Mouse (Mus musculus) frontal cortex, adult 2 months (tissue): ENCODE data around the gene Ilf3. TPM values are rescaled to one million over a fixed set of nuclear protein-coding genes. Genes with fewer than 3 reads are reported as not detected.

Experiments used
- DNase-seq, 2 experiments: peaks; one replicate each; pipeline ENCODE4 v3.0.0; 2022; ENCODE audit warnings: low spot score in 1 of 2; ENCODE audit errors: extremely low spot score in 1 of 2
- polyA plus RNA-seq: library from polyadenylated mRNA; depleted of rRNA; stranded (reverse); fragments of >200 nt; gene quantifications from 2 replicates; pipeline ENCODE4 v1.2.3, GENCODE M21; 2012

Ilf3 gene
- polyA plus RNA-seq, 1 experiment: 101 TPM

DNA sequence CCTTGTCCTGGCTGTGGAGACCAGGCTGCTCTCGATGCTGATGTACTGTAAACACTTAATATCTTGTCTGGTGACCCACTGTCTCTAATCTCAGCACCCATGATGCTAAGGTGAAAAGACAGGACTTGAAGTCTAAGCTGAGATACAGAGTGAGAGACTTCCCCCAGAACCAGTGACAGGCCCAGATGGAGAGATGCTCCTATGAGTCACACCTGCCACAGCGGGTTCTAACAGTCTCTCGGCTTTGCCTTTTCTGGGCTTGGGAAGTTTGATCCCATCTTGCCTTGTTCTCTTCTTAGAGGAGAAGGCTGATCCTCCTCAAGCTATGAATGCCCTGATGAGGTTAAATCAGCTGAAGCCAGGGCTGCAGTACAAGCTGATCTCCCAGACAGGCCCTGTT, 29.5 kb downstream of the Ilf3 start:
- DNase-seq: no peak

- no peak for DNase-seq
Observed at GRCm38 (mm10) chr9:21401042-21401441, 33.4 kb downstream of the Ilf3 start.

DNA sequence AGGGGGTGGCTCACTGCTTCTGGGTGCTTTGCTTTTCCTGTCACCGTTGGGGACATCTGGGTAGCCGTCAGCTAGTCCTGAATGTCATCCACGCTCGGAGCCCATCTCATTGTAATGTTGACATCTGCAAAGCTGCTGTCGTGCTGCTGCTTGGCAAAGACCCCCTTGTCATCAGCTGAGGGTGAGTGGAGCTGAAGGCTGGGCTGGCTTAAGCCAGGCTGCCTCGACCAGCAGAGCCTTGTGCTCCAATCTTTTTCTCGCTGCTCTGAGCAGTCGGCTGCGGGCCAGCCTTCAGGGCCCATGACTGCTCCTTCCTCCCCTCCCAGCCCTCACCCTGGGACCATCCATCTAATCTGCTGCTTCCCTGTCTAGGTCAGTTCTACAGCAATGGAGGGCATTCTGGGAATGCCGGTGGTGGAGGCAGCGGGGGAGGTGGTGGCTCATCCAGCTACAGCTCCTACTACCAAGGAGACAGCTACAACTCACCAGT, 35.1 kb downstream of the Ilf3 start:
- no peak for DNase-seq

DNA sequence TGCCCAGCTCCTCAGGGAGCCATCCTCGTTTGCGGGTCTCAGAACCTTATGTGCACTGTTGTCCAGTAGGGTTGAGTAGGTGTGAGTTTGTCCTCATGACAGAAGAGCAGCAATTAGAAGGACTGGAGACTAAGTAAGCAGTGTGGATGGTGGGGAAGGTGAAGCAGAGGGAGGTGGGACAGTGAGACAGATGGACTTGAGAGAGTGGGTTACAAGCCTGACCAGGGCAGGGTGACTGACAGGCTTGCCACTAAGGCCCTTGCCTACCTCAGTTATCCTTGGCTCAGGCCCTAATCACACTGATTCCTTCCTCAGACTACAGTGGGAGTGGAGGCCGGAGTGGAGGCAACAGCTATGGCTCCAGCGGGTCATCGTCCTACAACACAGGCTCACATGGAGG, 36.1 kb downstream of the Ilf3 start:
- DNase-seq: no peak

DNA sequence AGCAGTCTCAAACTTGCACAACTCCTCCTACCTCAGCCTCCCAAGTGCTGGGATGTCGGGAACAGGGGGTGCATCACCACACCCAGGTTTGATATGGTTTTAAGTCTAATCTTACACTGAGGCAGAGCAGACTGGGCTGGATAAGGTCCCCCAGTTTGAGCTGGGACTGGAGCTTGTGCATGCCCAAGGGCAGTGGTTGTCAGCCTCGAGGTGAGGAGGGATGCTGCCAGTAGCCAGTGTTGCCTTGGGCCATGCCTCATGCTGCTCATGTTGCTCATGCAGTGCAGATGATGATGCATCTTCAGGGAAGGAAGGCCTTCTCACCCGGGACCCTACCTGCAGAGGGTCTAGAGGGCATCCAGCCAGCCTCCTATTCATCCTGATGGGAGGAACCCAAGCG, 37.9 kb downstream of the Ilf3 start:
- DNase-seq: no peak

DNA sequence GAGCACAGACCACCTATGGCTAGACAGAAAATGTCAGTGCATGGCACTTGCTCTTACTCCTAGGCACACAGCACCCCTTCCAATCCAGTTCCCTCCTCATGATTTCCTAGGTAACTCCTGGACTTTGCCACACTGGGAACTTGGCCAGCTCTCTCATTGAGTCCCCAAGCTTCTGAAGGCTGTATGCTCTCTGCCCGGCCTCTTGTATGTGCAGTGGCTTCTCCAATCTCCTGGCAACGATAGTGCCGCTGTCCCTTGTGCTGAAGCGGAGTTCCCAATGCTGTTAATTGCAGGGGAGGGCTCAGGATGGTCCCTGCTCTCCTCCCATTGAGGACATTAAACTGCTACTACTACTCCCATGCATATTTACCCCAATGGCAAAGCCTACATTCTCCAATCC, 40.3 kb downstream of the Ilf3 start:
- DNase-seq: no peak

- no peak for DNase-seq
Observed at GRCm38 (mm10) chr9:21408624-21409023, 41.0 kb downstream of the Ilf3 start.

DNA sequence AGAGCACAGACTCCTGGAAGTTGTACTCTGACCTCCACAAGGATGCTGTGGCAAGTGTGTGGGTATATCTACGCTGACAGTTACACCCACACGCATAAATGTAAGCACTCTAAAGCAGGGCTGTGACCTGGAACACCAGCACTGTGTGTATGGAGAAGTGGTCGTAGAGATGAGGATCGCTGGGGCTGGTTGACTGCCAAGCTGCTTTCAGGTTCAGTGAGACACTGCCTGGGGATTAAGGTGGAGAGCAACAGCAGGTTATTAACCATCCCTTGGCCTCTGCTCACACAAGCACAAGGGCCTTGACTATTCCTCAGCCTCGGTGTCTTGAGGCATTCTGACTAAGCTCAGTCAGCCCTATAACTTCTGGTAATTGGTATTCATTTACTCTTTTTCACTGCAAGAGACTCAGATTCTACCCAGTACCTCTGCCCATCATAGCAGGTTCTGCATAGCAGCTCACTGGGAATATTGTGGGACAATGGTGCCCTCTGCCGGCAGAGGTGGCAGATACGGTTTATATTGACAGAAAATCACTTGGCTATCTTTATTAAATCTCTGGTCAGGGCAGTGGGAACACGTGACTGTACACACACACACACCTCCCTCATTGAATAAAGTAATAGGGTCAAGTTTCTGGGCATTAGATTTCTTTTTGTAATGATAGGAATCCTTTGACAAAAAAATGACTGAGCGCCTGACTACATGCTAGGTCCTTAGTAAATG, 42.1 kb downstream of the Ilf3 start:
- peak; percentile 73 to 91 for DNase-seq

GRCm38 (mm10) chr9:21411669-21412550, 44.2 kb downstream of the Ilf3 start, which contains the start of gene Qtrt1:
Gene Qtrt1 (plus strand): TSS chr9:21411837.
- DNase-seq: peak; percentile 89 to 93

GRCm38 (mm10) chr9:21417866-21418265, 50.2 kb downstream of the Ilf3 start:
- DNase-seq: no peak

- no peak for DNase-seq
Observed at GRCm38 (mm10) chr9:21419646-21420045, 52.0 kb downstream of the Ilf3 start.

GRCm38 (mm10) chr9:21424631-21425555, 57.2 kb downstream of the Ilf3 start, which contains the start of gene Dnm2:
Gene Dnm2 (plus strand): TSS chr9:21424908.
- DNase-seq: peak; percentile 98 to 100

DNA sequence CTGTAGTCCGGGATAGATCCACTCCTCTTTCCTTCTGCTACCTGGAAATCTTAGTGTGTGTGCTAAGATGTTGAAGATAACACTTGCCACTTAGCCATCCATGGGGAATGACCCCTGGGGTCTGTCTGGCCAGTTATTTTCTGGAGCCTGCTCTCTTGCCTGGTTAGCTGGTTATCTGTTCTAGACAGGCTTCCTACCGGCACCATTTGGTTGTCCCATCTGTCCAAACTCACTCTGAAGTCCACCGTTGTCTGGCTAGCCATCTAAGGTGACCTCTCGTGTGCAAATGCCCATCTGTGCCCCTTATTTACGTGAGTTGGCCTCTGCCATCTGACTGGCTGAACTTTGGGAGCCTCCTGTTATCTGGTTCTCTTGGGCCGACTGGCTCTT, 57.9 kb downstream of the Ilf3 start:
- DNase-seq: no peak

DNA sequence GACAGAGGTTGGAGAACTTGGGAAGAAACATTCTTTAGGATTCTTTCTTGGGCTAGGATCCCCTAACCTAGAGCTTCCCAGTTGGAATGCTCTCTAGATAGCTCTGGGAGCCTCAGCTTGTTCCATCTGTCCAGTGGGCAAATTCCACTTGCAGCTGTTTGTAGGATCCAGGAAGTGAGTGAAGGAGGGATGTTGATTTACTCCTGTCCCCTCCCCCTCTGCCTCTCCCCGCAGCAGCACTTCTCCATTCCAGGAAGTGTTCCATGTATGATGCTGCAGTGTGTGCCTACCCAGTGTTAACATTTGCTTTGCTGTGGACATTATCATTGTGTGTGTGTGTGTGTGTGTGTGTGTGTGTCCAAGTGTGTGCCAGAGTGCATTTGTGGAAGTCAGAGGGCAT, 58.3 kb downstream of the Ilf3 start:
- DNase-seq: no peak

GRCm38 (mm10) chr9:21426525-21426924, 58.9 kb downstream of the Ilf3 start:
- no peak for DNase-seq

DNA sequence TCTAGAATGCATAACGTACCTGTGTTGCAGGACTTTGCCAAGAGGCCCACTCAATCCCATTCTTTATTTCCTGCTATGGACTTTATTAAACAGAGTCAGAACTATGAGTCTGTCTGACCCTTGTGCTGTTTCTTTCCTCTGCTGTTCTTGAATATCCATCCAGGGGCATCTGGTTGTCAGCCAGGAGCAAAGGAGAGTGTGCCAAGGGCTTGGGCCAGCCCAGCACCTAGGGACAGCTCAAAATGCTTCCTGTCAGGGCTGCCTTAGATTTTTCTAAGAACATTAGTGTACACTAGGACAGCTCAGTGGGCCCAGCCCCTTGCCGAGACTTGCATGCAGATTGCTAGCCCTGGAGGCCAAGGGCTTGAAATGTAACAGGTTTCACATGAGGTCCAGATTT, 60.1 kb downstream of the Ilf3 start:
- DNase-seq: no peak

GRCm38 (mm10) chr9:21428178-21428577, 60.5 kb downstream of the Ilf3 start:
- DNase-seq: no peak

DNA sequence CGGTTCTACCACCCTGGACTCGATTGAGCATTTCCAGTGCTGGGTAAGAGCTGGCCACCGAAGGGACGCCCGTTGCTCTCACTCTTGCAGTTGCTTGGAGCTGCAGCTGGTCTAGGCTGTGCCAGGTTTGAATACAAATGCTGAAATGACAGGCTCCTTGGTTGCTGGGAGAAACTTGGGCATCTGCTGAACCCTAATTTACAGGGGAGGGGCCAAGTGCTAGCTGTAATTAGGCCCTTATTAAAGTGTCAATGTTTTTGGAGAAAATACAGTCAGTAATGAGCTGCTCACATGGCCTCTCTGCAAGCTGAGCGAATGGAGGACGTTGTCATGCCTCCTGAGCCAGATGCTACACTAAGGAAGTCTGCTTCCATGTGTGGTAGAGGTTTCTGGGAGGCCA, 63.1 kb downstream of the Ilf3 start:
- peak; percentile 47 to 49 for DNase-seq

DNA sequence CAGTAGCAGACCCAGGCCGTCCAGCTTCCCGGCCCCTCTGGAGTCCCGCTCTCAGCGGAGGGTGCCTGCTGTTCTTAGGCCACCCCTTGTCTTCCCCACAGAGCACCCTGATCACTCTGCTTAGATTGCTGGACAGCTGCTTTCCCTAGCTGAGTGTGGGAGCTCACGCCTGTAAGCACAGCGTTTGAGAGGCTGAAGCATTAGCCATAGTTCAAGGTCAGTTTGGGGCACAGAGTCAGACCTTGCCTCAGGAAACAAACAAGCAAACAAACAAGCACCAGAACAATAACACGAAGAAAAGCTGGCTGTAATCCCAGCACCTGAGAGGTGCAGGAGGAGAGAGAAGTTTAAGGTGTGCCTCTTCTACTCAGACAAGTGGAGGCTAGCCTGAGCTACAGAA, 64.4 kb downstream of the Ilf3 start:
- DNase-seq: no peak

GRCm38 (mm10) chr9:21433766-21434165, 66.1 kb downstream of the Ilf3 start:
- no peak for DNase-seq

GRCm38 (mm10) chr9:21434410-21434809, 66.7 kb downstream of the Ilf3 start:
- no peak for DNase-seq
